Mouse (Mus musculus): ENCODE data around the gene Skap1. TPM values are rescaled to one million over a fixed set of nuclear protein-coding genes. Genes with fewer than 3 reads are reported as not detected.
"Not testable (repeated sequence)": the region's sequence is repeated elsewhere in the genome, so short reads cannot be mapped to it uniquely, and the experiment has no call there.

The Skap1 gene
- polyA plus RNA-seq, 1 experiment from 2014 or later, result 4.1 TPM

- H3K4me3 ChIP-seq (replicated peaks), result no peak overlapping the region
- ATAC-seq (ENCODE audit: low FRiP score), result no peak
- peaks cover 56% of the 10 kb centered on the region for H3K36me3 ChIP-seq (replicated peaks)
- 63% methylated on average over 9 of the region's 9 CpGs for WGBS
- H3K27ac ChIP-seq, result peak overlapping the region; percentile 86
- no peak overlapping the region for H3K9ac ChIP-seq
- peaks cover 46% of the 10 kb centered on the region for H3K4me1 ChIP-seq
- no peaks in the 10 kb centered on the region for H3K9me3 ChIP-seq
- no peaks in the 10 kb centered on the region for H3K27me3 ChIP-seq
- no peak overlapping the region for H3K4me2 ChIP-seq
Observed at GRCm38 (mm10) chr11:96768240-96768639, 303.8 kb downstream of the Skap1 start.

- Histone ChIP-seq H3K4me3 (replicated peaks) (no peak overlapping the region), H3K4me2 (no peak overlapping the region), H3K9ac (no peak overlapping the region), H3K36me3 (replicated peaks) (peaks cover 58% of the 10 kb centered on the region), H3K4me1 (peaks cover 28% of the 10 kb centered on the region), H3K27ac (no peak overlapping the region), H3K27me3 (no peaks in the 10 kb centered on the region), H3K9me3 (no peaks in the 10 kb centered on the region)
- WGBS, result 95% methylated on average over 9 of the region's 9 CpGs
- no peak for ATAC-seq (ENCODE audit: low FRiP score)
Observed at GRCm38 (mm10) chr11:96771274-96771975, 307.0 kb downstream of the Skap1 start.

DNA sequence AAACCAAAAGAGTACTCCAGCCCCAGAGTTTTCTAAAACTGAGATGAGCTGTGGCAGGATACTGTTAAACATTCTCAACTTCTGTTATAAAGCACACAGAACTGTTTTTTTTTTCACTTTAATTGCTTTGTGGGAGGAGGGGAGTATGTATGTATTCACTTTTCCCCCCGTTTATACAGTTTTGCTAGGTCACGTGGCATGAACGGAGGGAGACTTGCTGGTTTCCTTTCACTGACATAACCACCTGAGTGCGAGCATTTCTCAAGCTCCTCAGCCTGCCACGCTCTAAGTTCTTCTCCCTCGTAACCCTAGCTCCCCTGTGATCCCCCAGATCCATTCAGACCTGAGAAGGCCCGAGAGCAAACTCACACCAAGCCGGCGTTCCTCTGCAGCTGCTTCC lies 308.0 kb downstream of the Skap1 start:
- 91% methylated on average over 9 of the region's 9 CpGs for WGBS
- Histone ChIP-seq H3K4me2 (no peak overlapping the region), H3K27me3 (no peaks in the 10 kb centered on the region), H3K27ac (no peak overlapping the region), H3K36me3 (replicated peaks) (peaks cover 58% of the 10 kb centered on the region), H3K4me3 (replicated peaks) (no peak overlapping the region), H3K4me1 (peaks cover 24% of the 10 kb centered on the region), H3K9me3 (no peaks in the 10 kb centered on the region), H3K9ac (no peak overlapping the region)
- ATAC-seq (ENCODE audit: low FRiP score), result no peak

DNA sequence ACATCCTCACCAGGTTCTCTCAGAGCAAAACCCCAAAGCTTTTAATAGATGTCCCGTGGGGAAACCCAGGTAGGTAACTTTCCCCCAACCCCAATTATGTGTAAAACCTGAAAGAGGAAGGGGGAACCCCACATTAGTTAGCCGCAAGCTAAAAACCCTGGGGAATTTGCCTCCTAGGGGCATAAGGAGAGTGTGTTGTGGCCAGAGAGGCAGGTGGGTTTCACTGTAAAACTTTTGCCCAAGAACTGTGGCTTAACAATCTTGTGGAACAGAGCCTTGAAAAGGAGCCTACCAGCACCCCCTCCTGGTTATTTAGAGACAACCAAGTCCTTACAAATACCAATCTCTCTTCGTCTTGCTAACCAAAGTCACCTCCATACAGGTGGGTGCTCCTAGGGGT lies 310.1 kb downstream of the Skap1 start:
- Histone ChIP-seq H3K9ac (no peak overlapping the region), H3K4me1 (peaks cover 15% of the 10 kb centered on the region), H3K4me2 (no peak overlapping the region), H3K27ac (no peak overlapping the region), H3K9me3 (no peaks in the 10 kb centered on the region), H3K36me3 (replicated peaks) (peaks cover 38% of the 10 kb centered on the region), H3K27me3 (no peaks in the 10 kb centered on the region), H3K4me3 (replicated peaks) (no peak overlapping the region)
- WGBS, result 88% methylated on average over 3 of the region's 3 CpGs
- no peak for ATAC-seq (ENCODE audit: low FRiP score)

- Histone ChIP-seq H3K36me3 (replicated peaks) (peaks cover 33% of the 10 kb centered on the region), H3K4me2 (no peak overlapping the region)
Observed at GRCm38 (mm10) chr11:96775063-96775462, 310.7 kb downstream of the Skap1 start.

GRCm38 (mm10) chr11:96775665-96776064 lies 311.3 kb downstream of the Skap1 start:
- Histone ChIP-seq H3K9me3 (no peaks in the 10 kb centered on the region), H3K27me3 (no peaks in the 10 kb centered on the region), H3K36me3 (replicated peaks) (peaks cover 27% of the 10 kb centered on the region), H3K4me1 (peaks cover 15% of the 10 kb centered on the region), H3K4me2 (no peak overlapping the region), H3K4me3 (replicated peaks) (no peak overlapping the region), H3K9ac (no peak overlapping the region), H3K27ac (no peak overlapping the region)
- no peak for ATAC-seq (ENCODE audit: low FRiP score)
- WGBS, result 78% methylated on average over 7 of the region's 7 CpGs

More at GRCm38 (mm10) chr11:96775063-96775462, 310.7 kb downstream of the Skap1 start:
- no peaks in the 10 kb centered on the region for H3K9me3 ChIP-seq
- no peaks in the 10 kb centered on the region for H3K27me3 ChIP-seq
- 84% methylated on average over 8 of the region's 8 CpGs for WGBS
- no peak overlapping the region for H3K9ac ChIP-seq
- H3K4me1 ChIP-seq, result peaks cover 15% of the 10 kb centered on the region
- no peak for ATAC-seq (ENCODE audit: low FRiP score)
- no peak overlapping the region for H3K4me3 ChIP-seq (replicated peaks)
- H3K27ac ChIP-seq, result no peak overlapping the region

DNA sequence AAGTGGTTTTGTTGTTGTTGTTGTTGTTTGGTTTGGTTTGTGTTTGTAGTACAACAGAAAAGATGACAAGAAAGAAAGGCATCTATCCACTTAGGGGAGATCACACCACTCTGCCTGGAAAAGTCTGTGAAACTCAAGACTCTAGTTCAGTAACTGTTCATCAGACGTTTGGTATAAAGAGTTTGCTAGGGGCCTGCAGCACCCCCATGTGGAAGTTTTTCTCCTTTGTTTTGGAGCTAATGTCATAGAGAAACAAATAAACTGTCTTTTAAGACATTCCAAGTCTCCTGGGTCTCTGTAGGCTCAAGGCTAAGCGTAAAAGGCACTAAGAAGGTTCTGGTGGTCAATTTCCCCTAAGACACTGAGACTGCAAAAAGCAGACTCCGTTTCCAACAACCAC lies 311.7 kb downstream of the Skap1 start:
- Histone ChIP-seq H3K9ac (peak overlapping the region; percentile 0; the same call in 1 of the 2 replicates), H3K36me3 (replicated peaks) (peaks cover 23% of the 10 kb centered on the region), H3K4me2 (peak overlapping the region; percentile 80), H3K9me3 (no peaks in the 10 kb centered on the region), H3K4me3 (replicated peaks) (peak overlapping the region; percentile 74), H3K27me3 (no peaks in the 10 kb centered on the region), H3K4me1 (peaks cover 15% of the 10 kb centered on the region), H3K27ac (no peak overlapping the region)
- ATAC-seq (ENCODE audit: low FRiP score), result no peak
- 55% methylated on average over 3 of the region's 3 CpGs for WGBS

GRCm38 (mm10) chr11:96776968-96777962 lies 312.9 kb downstream of the Skap1 start, which contains the start of gene Snx11:
Gene Snx11, minus strand, starts transcription at chr11:96777559.
- Histone ChIP-seq H3K9ac (peak within 1 kb of the TSS; percentile 67), H3K9me3 (no peaks in the 10 kb centered on the region), H3K4me2 (peak within 1 kb of the TSS; percentile 80), H3K27ac (peak within 1 kb of the TSS; percentile 70), H3K4me1 (peaks cover 15% of the 10 kb centered on the region), H3K4me3 (replicated peaks) (peak within 1 kb of the TSS; percentile 74), H3K36me3 (replicated peaks) (peaks cover 11% of the 10 kb centered on the region), H3K27me3 (no peaks in the 10 kb centered on the region)
- WGBS, result 2% methylated on average over 59 of the region's 59 CpGs
- peak; percentile 99 for ATAC-seq (ENCODE audit: low FRiP score)

DNA sequence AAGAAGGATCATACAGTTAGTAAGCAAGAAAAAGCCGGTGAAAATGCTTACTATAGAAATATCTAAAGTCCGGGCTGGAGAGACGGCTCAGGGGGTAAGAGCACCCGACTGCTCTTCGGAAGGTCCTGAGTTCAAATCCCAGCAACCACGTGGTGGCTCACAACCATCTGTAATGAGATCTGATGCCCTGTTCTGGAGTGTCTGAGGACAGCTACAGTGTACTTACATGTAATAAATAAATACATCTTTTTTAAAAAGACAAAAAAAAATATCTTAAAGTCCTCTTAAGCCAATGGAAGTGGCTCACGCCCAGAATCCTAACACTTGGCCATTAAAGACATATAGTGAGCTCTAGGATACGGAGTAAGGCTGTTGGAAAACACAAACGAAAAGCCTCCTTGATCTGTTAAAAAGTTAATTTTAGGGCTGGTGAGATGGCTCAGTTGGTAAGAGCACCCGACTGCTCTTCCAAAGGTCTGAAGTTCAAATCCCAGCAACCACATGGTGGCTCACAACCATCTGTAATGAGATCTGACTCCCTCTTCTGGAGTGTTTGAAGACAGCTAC lies 313.8 kb downstream of the Skap1 start:
- Histone ChIP-seq H3K4me2 (peak overlapping the region; percentile 80), H3K27ac (peak overlapping the region; percentile 70), H3K9ac (peak overlapping the region; percentile 67; the same call in 1 of the 2 replicates), H3K4me3 (replicated peaks) (peak overlapping the region; percentile 74), H3K4me1 (peaks cover 15% of the 10 kb centered on the region)
- not testable (repeated sequence) for H3K27me3 ChIP-seq; ATAC-seq (ENCODE audit: low FRiP score); H3K9me3 ChIP-seq; H3K36me3 ChIP-seq (replicated peaks)
- WGBS, result 69% methylated on average over 10 of the region's 10 CpGs

DNA sequence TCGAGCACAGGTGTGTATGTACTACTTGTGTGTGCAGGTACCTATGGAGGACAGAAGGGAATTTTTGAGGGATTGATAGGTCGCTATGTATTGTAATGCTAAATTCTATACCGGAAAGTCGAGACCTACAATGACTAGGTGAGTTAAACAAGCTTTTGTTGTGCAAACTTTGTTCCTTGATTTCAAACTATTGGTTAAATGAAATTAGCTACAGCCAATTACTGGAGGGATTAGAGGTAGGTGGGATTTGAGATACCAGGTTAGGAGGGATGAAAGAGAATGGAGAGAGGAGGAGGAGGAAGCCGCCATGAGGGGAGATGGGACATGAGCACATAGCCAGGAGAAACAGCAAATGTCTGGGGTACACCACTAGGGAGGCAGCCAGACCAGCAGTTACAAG lies 315.9 kb downstream of the Skap1 start:
- Histone ChIP-seq H3K4me3 (replicated peaks) (no peak overlapping the region), H3K36me3 (replicated peaks) (no peaks in the 10 kb centered on the region), H3K27me3 (0 out of 2 replicates have a peak, but pooled peaks cover 3% of the 10 kb centered on the region), H3K27ac (no peak overlapping the region), H3K9me3 (no peaks in the 10 kb centered on the region), H3K4me2 (no peak overlapping the region), H3K9ac (no peak overlapping the region), H3K4me1 (peaks cover 15% of the 10 kb centered on the region)
- no peak for ATAC-seq (ENCODE audit: low FRiP score)
- 76% methylated on average over 5 of the region's 5 CpGs for WGBS

- 0 out of 2 replicates have a peak, but pooled peaks cover 3% of the 10 kb centered on the region for H3K27me3 ChIP-seq
- no peak overlapping the region for H3K27ac ChIP-seq
- no peak for ATAC-seq (ENCODE audit: low FRiP score)
- no peak overlapping the region for H3K4me2 ChIP-seq
- H3K36me3 ChIP-seq (replicated peaks), result no peaks in the 10 kb centered on the region
- no peak overlapping the region for H3K9ac ChIP-seq
- no peak overlapping the region for H3K4me3 ChIP-seq (replicated peaks)
- no peaks in the 10 kb centered on the region for H3K9me3 ChIP-seq
- 76% methylated on average over 2 of the region's 2 CpGs for WGBS
- H3K4me1 ChIP-seq, result peaks cover 6% of the 10 kb centered on the region
Observed at GRCm38 (mm10) chr11:96781425-96781824, 317.0 kb downstream of the Skap1 start.

DNA sequence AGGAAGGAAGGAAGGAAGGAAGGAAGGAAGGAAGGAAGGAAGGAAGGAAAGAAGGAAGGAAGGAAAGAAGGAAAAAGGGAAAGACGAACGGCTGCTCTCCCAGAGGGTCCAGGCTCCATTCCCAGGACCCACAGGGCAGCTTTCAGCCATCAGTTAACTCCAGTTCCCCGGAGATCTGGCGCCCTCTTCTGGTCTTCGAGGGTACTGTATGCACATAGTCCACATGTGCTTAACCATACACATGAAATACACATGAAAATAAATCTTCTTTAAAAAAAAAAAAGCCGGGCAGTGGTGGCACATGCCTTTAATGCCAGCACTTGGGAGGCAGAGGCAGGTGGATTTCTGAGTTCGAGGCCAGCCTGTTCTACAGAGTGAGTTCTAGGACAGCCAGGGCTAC lies 320.5 kb downstream of the Skap1 start:
- H3K4me1 ChIP-seq; ATAC-seq (ENCODE audit: low FRiP score); H3K4me3 ChIP-seq (replicated peaks); H3K9ac ChIP-seq; H3K27ac ChIP-seq; H3K27me3 ChIP-seq; H3K36me3 ChIP-seq (replicated peaks); H3K9me3 ChIP-seq; H3K4me2 ChIP-seq: not testable (repeated sequence)
- 11% methylated on average over 7 of the region's 7 CpGs for WGBS
